Mouse (Mus musculus) ovary, adult 2 months (tissue): ENCODE data around the gene Msl2. TPM values are rescaled to one million over a fixed set of nuclear protein-coding genes. Genes with fewer than 3 reads are reported as not detected.

Experiments
- polyA plus RNA-seq: library from polyadenylated mRNA; depleted of rRNA; stranded (reverse); fragments of >200 nt; gene quantifications from 2 replicates; pipeline ENCODE4 v1.2.3, GENCODE M21; 2012; rRNA removed

The Msl2 gene
- polyA plus RNA-seq: 31.9 and 52.0 TPM in 2 replicates

GRCm38 (mm10) chr9:101073987-101074331 lies at the start of gene Msl2:
Gene Msl2 (plus strand): TSS chr9:101074101.

GRCm38 (mm10) chr9:101034448-101035098 lies 39.3 kb upstream of the Msl2 start, which contains the start of gene Pccb:
Gene Pccb (minus strand): TSS chr9:101034898.

Other genes with a start within 250 kb of the Msl2 start
- gene Pccb, start 39.2 kb upstream of the Msl2 start, polyA plus RNA-seq: 72.4 and 80.3 TPM in 2 replicates
- gene Ppp2r3a, start 177.7 kb downstream of the Msl2 start, polyA plus RNA-seq: 3.2 and 3.4 TPM in 2 replicates